Mouse (Mus musculus) CH12.LX (cell line): ENCODE data around the gene Fcer2a. TPM values are rescaled to one million over a fixed set of nuclear protein-coding genes. Genes with fewer than 3 reads are reported as not detected.

Experiments
- DNase-seq: peaks from one replicate; pipeline ENCODE4 v3.0.0-alpha.2; 2013; ENCODE audit errors: extremely low read depth
- H3K27ac ChIP-seq: 2 replicates; pipeline ENCODE4 v1.5.1; 2012; ENCODE audit warnings: low read depth, mild to moderate bottlenecking, control low read depth, moderate library complexity; ENCODE audit not compliant: insufficient read depth
- H3K27me3 ChIP-seq: replicated peaks from 2 replicates; pipeline ENCODE3; 2012; ENCODE audit warnings: inconsistent platforms
- H3K36me3 ChIP-seq, 2 experiments: replicated peaks in 1 of 2; 2 replicates each; pipeline versions ENCODE3 to v1.6.1; 2012; ENCODE audit warnings: inconsistent platforms in 1 of 2, low read length in 1 of 2, mild to moderate bottlenecking in 1 of 2, mixed read lengths in 1 of 2, moderate library complexity in 1 of 2; ENCODE audit not compliant: control insufficient read depth in 1 of 2, insufficient read depth in 1 of 2
- H3K4me1 ChIP-seq, 2 experiments: 2 replicates each; pipeline ENCODE4 v1.6.1; 2012; ENCODE audit warnings: inconsistent platforms in 1 of 2, moderate library complexity in 1 of 2; ENCODE audit not compliant: insufficient read depth in 2 of 2, control insufficient read depth in 1 of 2
- H3K4me2 ChIP-seq: 2 replicates; pipeline ENCODE4 v1.6.1; 2012; ENCODE audit warnings: low read depth, mild to moderate bottlenecking, control low read depth; ENCODE audit not compliant: poor library complexity, insufficient read depth, severe bottlenecking
- H3K4me3 ChIP-seq, 3 experiments: fragments of 150-350 bp in 1 of 3; sonication (generic) in 1 of 3; replicated peaks in 1 of 3; 2 replicates each; pipeline versions ENCODE3 to v1.5.1; 2011 to 2012; ENCODE audit warnings: low read depth in 2 of 3, low read length in 2 of 3, mild to moderate bottlenecking in 2 of 3, moderate library complexity in 2 of 3, control low read depth in 1 of 3, improper control_type of control experiment in 1 of 3, inconsistent platforms in 1 of 3, mixed read lengths in 1 of 3; ENCODE audit not compliant: poor library complexity in 1 of 3
- H3K79me2 ChIP-seq: replicated peaks from 2 replicates; pipeline ENCODE4 v1.6.1; 2012; ENCODE audit warnings: mild to moderate bottlenecking, moderate library complexity; ENCODE audit not compliant: control insufficient read depth, poor library complexity, insufficient read depth, severe bottlenecking; ENCODE audit errors: extremely low read depth
- H3K9ac ChIP-seq: 2 replicates; pipeline ENCODE4 v1.6.1; 2012; ENCODE audit warnings: low read depth, mild to moderate bottlenecking, control low read depth, moderate library complexity; ENCODE audit not compliant: insufficient read depth
- H3K9me3 ChIP-seq: replicated peaks from 2 replicates; pipeline ENCODE3; 2012; ENCODE audit warnings: low read length, inconsistent platforms, mixed read lengths
- BHLHE40 ChIP-seq: IDR thresholded peaks from 2 replicates; pipeline ENCODE4 v1.6.1; 2011; ENCODE audit warnings: mild to moderate bottlenecking, low read depth, low read length, improper control_type of control experiment
- CTCF ChIP-seq, 2 experiments: IDR thresholded peaks in 1 of 2; conservative IDR thresholded peaks in 1 of 2; 2 replicates each; pipeline ENCODE4 v1.5.1; 2011 to 2012; ENCODE audit warnings: low read depth in 2 of 2, low read length in 2 of 2, improper control_type of control experiment in 1 of 2, inconsistent platforms in 1 of 2, mild to moderate bottlenecking in 1 of 2, moderate library complexity in 1 of 2
- E2F4 ChIP-seq: IDR thresholded peaks from 2 replicates; pipeline ENCODE4 v1.6.1; 2011; ENCODE audit warnings: low read depth, low read length, improper control_type of control experiment; ENCODE audit not compliant: insufficient replicate concordance
- ELF1 ChIP-seq: IDR thresholded peaks from 2 replicates; pipeline ENCODE4 v1.6.1; 2014; ENCODE audit warnings: low read depth, mild to moderate bottlenecking, inconsistent platforms, low read length, improper control_type of control experiment
- JUN ChIP-seq: IDR thresholded peaks from 2 replicates; pipeline ENCODE4 v1.6.1; 2011; ENCODE audit warnings: low read depth, mild to moderate bottlenecking, low read length, improper control_type of control experiment, moderate library complexity; ENCODE audit not compliant: insufficient read depth
- MAFK ChIP-seq: IDR thresholded peaks from 2 replicates; pipeline ENCODE4 v1.6.1; 2011; ENCODE audit warnings: low read length, improper control_type of control experiment; ENCODE audit not compliant: insufficient replicate concordance
- MAX ChIP-seq: IDR thresholded peaks from 2 replicates; pipeline ENCODE4 v1.6.1; 2011; ENCODE audit warnings: low read length, improper control_type of control experiment
- NRF1 ChIP-seq: IDR thresholded peaks from 2 replicates; pipeline ENCODE4 v1.6.1; 2014; ENCODE audit warnings: low read depth, mild to moderate bottlenecking, inconsistent platforms, low read length, improper control_type of control experiment, moderate library complexity
- POLR2A ChIP-seq: IDR thresholded peaks from 2 replicates; pipeline ENCODE4 v1.6.1; 2011; ENCODE audit warnings: low read depth, mild to moderate bottlenecking, improper control_type of control experiment, low read length
- RAD21 ChIP-seq: IDR thresholded peaks from 2 replicates; pipeline ENCODE4 v1.6.1; 2011; ENCODE audit warnings: low read depth, mild to moderate bottlenecking, low read length, improper control_type of control experiment, moderate library complexity
- SMC3 ChIP-seq: IDR thresholded peaks from 2 replicates; pipeline ENCODE4 v1.6.1; 2011; ENCODE audit warnings: low read depth, low read length, improper control_type of control experiment
- TCF12 ChIP-seq: IDR thresholded peaks from 2 replicates; pipeline ENCODE4 v1.6.1; 2014; ENCODE audit warnings: low read depth, mild to moderate bottlenecking, inconsistent platforms, low read length, improper control_type of control experiment
- USF1 ChIP-seq: IDR thresholded peaks from 2 replicates; pipeline ENCODE4 v1.6.1; 2014; ENCODE audit warnings: low read depth, mild to moderate bottlenecking, inconsistent platforms, low read length, improper control_type of control experiment
- ZC3H11A ChIP-seq: IDR thresholded peaks from 2 replicates; pipeline ENCODE4 v1.6.1; 2012; ENCODE audit warnings: low read depth, mild to moderate bottlenecking, inconsistent platforms, low read length, improper control_type of control experiment
- ZNF384 ChIP-seq: IDR thresholded peaks from 2 replicates; pipeline ENCODE4 v1.6.1; 2012; ENCODE audit warnings: low read depth, low read length, improper control_type of control experiment, inconsistent platforms
- dilution Hi-C: fragments of 300-500 bp; cut with MboI; formaldehyde crosslinking; loops from 2 replicates; pipeline ENCODE4 v1.14.3; 2020; ENCODE audit warnings: low sequenced_read_pairs; ENCODE audit not compliant: extremely low pct_unique_long_range_greater_than_20kb, extremely low pct_ligation_motif_present
- in situ Hi-C: fragments of 300-500 bp; cut with MboI; formaldehyde crosslinking; loops from 3 replicates; pipeline ENCODE4 v1.14.3; 2019; ENCODE audit warnings: low sequenced_read_pairs, low pct_ligation_motif_present, low pct_unique_long_range_greater_than_20kb, mixed read lengths
- polyA plus RNA-seq: library from polyadenylated mRNA; unstranded; fragments of >175 nt; gene quantifications from 2 replicates; pipeline ENCODE4 v1.2.1, GENCODE M21; 2012; ENCODE audit warnings: low read depth; ENCODE audit not compliant: insufficient read length
- total RNA-seq, 2 experiments: library from RNA; depleted of rRNA; stranded (reverse); fragments of 300-350 nt in 1 of 2; fragments of >200 nt in 1 of 2; gene quantifications; 2 replicates each; pipeline ENCODE4 v1.2.3; 2012 to 2014

The Fcer2a gene
- total and polyA plus RNA-seq, 3 experiments: 1.5 to 15.6 (median 3.7) TPM

DNA sequence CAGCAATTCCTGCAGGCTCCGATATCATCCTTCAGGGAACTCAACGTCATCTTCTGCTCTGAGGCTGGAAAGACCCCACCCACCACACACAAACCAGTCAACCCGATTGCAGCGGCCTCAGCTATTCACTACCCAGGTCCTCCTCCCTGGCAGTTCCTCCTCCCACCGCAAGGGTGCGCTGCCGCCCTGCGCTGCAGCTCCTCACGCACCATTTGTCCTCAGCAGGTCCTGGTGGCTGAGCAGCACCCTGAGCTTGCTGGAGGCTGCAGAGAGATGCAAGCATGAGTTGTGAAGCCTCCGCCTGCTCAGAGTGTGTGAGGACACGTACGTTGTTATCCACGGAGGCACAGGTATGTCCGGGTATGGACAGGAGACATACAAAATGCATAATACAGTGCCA is 24.6 kb upstream of the Fcer2a start:
- Histone ChIP-seq H3K9ac (no peak overlapping the region), H3K4me1 (no peaks in the 10 kb centered on the region), H3K27ac (no peak overlapping the region), H3K9me3 (no peaks in the 10 kb centered on the region), H3K27me3 (peaks cover 43% of the 10 kb centered on the region), H3K36me3 (no peaks in the 10 kb centered on the region), H3K4me3 (no peak overlapping the region), H3K79me2 (no peaks in the 10 kb centered on the region), H3K4me2 (no peak overlapping the region)
- peak; percentile 70 for DNase-seq
- no peak for TF ChIP-seq NRF1
- peak; percentile 81 for TF ChIP-seq SMC3
- TF ChIP-seq E2F4: no peak
- peak; percentile 95 for TF ChIP-seq RAD21
- 0 out of 2 replicates have a peak, but pooled peaks have one; percentile 3 for TF ChIP-seq ZC3H11A
- no peak for TF ChIP-seq MAFK
- peak; percentile 95 to 96 for TF ChIP-seq CTCF (conservative IDR thresholded peaks at IDR 0.05 in 1 of 2, IDR thresholded peaks at IDR 0.05 in 1 of 2; ENCODE audit: low read depth in 2 of 2, low read length in 2 of 2)
- in situ Hi-C loops (loop anchor here (10.0 to 25.0 kb wide), 3 partner anchors 236 to 644 kb away; partner anchors contain the start of genes Cd209c and Cd209g), dilution Hi-C loops (no loop called here)

DNA sequence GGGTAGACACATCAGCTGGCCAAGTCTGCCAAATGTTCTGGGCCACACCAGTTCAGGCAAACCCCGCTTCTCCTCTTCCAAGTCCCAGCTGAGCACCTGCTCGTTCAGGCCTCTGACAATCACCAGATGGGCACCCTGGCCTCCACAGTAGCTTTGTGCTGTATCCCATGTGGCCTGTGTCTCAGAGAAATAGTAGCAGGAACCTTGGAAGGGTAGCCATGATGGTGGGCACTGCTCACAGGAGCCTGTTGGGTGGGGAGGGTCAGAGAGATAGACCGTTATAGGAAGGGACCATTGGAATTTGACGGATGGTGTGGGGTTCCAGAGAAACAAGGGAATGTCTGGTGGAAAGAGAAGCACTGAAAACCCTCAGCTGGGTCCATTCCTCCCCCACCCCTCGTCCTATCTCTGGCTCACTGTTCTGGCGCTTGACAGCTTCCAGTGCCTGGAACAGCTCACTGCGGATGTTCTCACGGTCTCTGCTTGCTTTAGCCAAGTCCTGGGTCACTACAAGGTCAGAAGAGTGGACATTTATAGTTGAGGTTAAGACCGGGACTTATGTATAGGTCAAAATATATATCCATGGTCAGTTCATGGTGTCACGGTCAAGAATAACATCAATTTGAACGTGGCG is 23.5 kb upstream of the Fcer2a start:
- Histone ChIP-seq H3K4me3 (no peak overlapping the region), H3K79me2 (no peaks in the 10 kb centered on the region), H3K4me1 (peaks cover 0 to 2% of the 10 kb centered on the region in 2 experiments; a peak in 1 of 4 replicates), H3K4me2 (no peak overlapping the region), H3K9ac (no peak overlapping the region), H3K27me3 (peaks cover 43% of the 10 kb centered on the region), H3K36me3 (no peaks in the 10 kb centered on the region), H3K27ac (no peak overlapping the region), H3K9me3 (no peaks in the 10 kb centered on the region)
- DNase-seq: no peak
- dilution Hi-C loops (no loop called here), in situ Hi-C loops (loop anchor here (10.0 to 25.0 kb wide), 3 partner anchors 237 to 645 kb away; partner anchors contain the start of genes Cd209c and Cd209g)
- TF ChIP-seq JUN: no peak
- no peak for TF ChIP-seq USF1
- TF ChIP-seq BHLHE40: no peak
- TF ChIP-seq MAX: no peak
- TF ChIP-seq TCF12: no peak
- TF ChIP-seq ZNF384: no peak
- TF ChIP-seq NRF1: no peak
- no peak for TF ChIP-seq POLR2A
- TF ChIP-seq ELF1: no peak
- TF ChIP-seq RAD21: no peak
